Mouse (Mus musculus): Measurements from ENCODE around the gene Atp5s. TPM values are rescaled to one million over a fixed set of nuclear protein-coding genes. Genes with fewer than 3 reads are reported as not detected.

Gene Atp5s
- polyA plus RNA-seq (2012; rRNA removed) = 12.4 and 14.2 TPM in 2 replicates

DNA sequence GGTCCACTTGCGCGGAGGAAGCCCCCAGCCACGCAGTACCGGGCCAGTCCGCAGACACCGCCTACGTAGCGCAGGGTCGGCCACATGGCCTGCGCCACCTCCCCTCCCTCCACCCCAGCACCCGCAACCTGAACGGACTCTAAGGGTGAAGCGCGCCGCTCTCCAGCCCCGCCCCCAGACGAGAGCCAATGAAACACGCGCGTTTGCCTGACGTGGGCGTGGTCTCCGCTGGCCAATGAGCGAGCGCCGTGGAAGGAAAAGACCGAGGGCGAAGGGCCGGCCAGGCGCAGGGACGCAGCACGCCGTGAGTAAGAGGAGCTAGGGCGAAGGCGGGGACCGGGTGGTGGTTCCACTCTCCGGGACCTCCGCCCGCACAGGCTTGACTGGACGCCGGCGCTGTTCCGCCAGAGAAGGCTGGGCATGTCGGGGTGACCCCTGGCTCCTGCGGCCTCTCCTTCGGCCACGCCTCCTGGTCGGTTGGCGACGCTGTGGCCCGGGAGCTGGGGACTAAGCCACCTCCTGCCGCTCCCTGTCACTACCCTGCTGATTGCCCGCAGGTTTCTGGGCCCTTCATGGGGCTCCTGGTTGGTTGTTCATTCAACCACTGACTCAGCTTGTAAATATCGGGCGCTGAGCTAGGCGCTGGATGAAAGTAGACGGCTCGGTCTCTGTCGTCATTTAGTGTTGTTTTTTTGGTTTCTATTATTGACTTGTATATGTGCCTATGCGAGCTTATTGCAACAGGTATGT, at the start of gene Atp5s, which contains the start of gene L2hgdh:
Gene Atp5s (plus strand): TSS at position 240 of the 750 bp plus-strand sequence.
Gene L2hgdh (minus strand): TSS at position 163 of the 750 bp plus-strand sequence.
- under 1% methylated on average over 60 of the region's 60 CpGs for WGBS
- TF ChIP-seq POLR2A (IDR thresholded peaks at IDR 0.05; ENCODE audit: borderline replicate concordance, extremely low read depth, low read depth, low read length) (peak; percentile 91; the same call in 1 of the 2 replicates), CTCF (IDR thresholded peaks at IDR 0.05; ENCODE audit: insufficient read depth, low read length) (no peak)
- H3K4me3 ChIP-seq (replicated peaks; ENCODE audit: extremely low read depth, low read depth, low read length) = peak within 1 kb of the TSS; percentile 49
- peaks cover 4% of the 10 kb centered on the region for H3K4me1 ChIP-seq (ENCODE audit: control insufficient read depth, insufficient read depth, low read length)
- peak; percentile 96 for DNase-seq

DNA sequence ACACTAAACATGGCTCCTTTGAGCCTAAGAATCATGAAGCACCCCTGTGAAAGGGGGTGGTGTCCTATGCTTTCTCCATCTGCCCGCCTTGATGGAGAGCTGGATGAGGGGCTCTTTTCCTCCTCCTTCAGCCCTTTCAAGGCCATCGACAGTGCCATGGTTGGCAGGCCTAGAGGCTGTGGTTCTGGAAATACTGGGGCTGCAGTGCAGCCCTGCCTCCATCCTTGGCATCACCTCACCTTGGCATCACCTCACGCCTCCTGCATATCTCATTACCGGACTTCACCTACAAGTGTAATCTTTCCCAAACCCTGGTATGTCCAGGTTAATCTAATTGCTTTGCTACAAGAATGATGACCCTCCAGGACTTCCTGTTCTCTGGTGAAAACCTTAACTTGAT, 48.6 kb upstream of the Atp5s start:
- DNase-seq = no peak
- Histone ChIP-seq H3K4me3 (replicated peaks; ENCODE audit: extremely low read depth, low read depth, low read length) (no peak overlapping the region), H3K4me1 (ENCODE audit: control insufficient read depth, insufficient read depth, low read length) (peaks cover 16% of the 10 kb centered on the region)
- 81% methylated on average over 4 of the region's 4 CpGs for WGBS
- no peak for TF ChIP-seq CTCF (IDR thresholded peaks at IDR 0.05; ENCODE audit: insufficient read depth, low read length)
- TF ChIP-seq POLR2A (IDR thresholded peaks at IDR 0.05; ENCODE audit: borderline replicate concordance, extremely low read depth, low read depth, low read length) = no peak

DNA sequence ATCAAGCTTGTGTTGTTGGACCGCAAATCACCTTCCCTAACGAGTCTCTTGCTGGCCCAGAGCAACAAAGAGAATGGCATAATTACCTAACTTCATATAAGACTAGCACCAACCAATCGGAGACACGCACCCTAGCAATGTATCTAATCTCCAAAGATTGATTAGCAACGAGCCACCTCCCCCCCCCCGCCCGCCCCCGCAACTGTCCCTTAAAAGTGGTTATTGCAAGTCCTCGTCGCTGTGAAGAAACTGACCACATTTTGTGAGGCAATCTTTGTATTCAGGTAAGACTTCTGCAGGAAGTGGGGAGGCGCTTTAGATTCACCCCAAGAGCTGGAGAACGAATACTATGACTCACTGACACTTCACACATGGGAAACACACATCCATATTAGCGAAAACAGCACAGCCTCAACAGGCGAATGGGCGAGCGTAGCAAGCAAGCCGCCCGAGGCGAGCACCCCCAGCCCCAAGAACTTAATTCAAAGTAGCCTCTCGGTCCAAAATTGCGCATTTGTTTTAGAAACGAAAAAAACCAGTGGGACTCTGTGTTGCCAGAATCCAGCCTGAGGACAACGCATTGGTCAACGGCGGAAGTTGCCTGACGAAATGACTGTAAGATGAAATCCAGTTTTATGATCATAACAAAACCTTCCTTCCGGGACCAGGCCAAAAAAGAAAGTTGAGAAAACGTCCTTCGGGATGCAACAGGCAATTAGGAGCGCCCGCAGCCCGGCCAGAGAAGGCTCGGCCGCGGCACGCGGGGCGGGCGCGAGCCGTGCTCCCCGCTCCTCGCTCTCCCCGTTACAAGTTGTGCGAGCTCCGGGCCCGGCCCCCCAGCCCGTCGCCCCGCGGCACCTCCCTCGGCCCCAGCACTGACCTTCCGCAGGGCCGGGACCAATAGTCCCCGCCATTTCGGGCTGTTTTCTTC, 43.9 kb upstream of the Atp5s start:
- peak overlapping the region; percentile 80 for H3K4me3 ChIP-seq (replicated peaks; ENCODE audit: extremely low read depth, low read depth, low read length)
- WGBS = 1% methylated on average over 52 of the region's 56 CpGs
- peak; percentile 65 for DNase-seq
- H3K4me1 ChIP-seq (ENCODE audit: control insufficient read depth, insufficient read depth, low read length) = peaks cover 12% of the 10 kb centered on the region
- TF ChIP-seq CTCF (IDR thresholded peaks at IDR 0.05; ENCODE audit: insufficient read depth, low read length) (no peak), POLR2A (IDR thresholded peaks at IDR 0.05; ENCODE audit: borderline replicate concordance, extremely low read depth, low read depth, low read length) (no peak)

DNA sequence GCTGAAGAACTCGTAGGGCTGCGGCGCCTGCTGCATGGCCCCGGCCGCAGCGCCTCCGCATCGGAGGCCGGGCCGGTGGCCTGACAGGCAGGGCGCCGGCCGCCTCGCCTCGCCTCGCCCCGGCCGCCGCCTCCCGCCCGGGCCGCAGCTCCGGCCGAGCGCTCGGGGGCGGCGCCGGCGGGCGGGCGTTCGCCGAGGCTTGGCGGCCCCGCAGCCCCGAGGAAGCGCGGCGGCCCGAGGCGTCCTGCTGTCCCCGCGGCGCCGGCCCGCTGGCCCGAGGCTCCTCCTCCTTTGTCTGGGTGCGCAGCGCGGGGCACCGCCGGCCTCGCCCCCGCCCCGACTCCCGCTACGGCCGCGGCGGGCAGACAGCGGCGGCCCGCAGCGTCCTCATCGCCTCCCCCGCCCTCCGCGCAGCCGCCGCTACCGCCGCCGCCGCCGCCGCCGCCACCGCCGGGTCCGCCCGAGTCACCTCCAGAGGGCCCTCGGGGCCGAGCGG, 43.1 kb upstream of the Atp5s start, which contains the start of gene Sos2:
Gene Sos2 (minus strand): TSS at position 287 of the 496 bp plus-strand sequence.
- WGBS = 4% methylated on average over 66 of the region's 85 CpGs
- DNase-seq = peak; percentile 65

DNA sequence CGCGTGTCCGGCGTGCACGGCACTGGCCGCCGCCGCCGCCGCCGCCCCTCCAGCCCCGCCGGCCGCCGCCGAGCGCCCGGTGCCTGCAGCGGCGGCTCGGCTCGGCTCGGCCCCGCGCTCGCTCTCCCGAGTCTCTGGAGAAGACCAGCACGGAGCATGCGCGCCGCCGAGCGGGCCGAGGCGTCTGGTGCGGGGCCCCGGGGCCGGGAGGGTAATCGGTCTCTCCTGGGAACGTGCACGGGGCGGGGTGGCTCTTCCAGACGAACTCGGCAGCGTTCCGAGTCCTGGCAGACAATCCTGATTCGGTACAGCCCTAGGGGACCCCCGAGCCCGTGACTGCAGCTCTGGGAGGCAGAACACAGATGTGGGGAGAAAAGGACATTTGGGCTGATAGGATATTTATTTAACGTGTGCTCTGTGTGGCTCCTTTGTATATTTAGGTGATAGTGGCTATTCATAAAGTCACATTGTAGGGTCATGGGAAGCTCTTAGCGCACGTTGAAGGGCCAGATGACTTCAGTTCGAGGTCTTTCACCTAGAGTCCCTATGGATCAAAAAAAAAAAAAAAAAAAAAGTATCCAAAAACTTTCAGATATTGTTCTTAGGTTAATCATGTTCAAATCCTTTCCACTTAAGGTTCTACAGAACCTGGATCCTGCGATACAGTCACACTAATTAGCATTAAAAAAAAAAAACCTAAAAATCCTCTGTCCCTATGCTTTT, 42.5 kb upstream of the Atp5s start:
- peaks cover 10% of the 10 kb centered on the region for H3K4me1 ChIP-seq (ENCODE audit: control insufficient read depth, insufficient read depth, low read length)
- no peak for TF ChIP-seq CTCF (IDR thresholded peaks at IDR 0.05; ENCODE audit: insufficient read depth, low read length)
- no peak for TF ChIP-seq POLR2A (IDR thresholded peaks at IDR 0.05; ENCODE audit: borderline replicate concordance, extremely low read depth, low read depth, low read length)
- under 1% methylated on average over 53 of the region's 54 CpGs for WGBS
- H3K4me3 ChIP-seq (replicated peaks; ENCODE audit: extremely low read depth, low read depth, low read length) = peak overlapping the region; percentile 80
- peak; percentile 77 for DNase-seq

More for the DNA sequence above, 43.1 kb upstream of the Atp5s start, which contains the start of gene Sos2:
- TF ChIP-seq POLR2A (IDR thresholded peaks at IDR 0.05; ENCODE audit: borderline replicate concordance, extremely low read depth, low read depth, low read length) = 0 out of 2 replicates have a peak, but pooled peaks have one; percentile 20
- TF ChIP-seq CTCF (IDR thresholded peaks at IDR 0.05; ENCODE audit: insufficient read depth, low read length) = no peak
- H3K4me1 ChIP-seq (ENCODE audit: control insufficient read depth, insufficient read depth, low read length) = peaks cover 10% of the 10 kb centered on the region
- peak within 1 kb of the TSS; percentile 80 for H3K4me3 ChIP-seq (replicated peaks; ENCODE audit: extremely low read depth, low read depth, low read length)

DNA sequence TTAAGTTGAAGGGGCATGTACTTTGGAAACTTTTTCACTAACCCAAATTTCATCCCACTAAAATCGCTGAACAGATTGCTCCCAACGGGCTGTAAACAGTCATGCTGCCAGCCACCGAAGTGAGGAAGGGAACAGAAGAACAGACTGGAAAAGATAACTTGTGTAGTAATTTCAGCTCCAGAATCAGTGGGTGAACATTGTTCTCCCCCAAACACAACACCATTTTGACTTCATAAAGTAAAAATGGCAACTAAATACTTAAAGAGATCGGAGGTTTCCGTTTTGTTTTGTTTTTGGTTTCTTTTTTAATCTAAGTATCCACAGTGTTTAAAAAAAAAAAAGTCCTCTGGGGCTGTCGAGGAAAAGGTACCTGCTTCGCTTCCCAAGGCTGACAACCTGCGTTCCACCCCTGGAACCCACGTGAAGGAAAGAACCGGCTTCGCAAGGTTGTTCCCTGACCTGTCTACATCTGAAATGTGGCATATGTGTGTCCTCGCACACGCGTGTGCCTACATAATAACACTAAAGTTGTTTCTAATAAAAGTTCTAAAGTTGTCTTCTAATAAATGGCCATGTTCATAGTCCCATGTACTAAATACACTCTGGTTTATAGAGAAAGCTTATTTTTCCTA, 41.8 kb upstream of the Atp5s start:
- WGBS = 31% methylated on average over 14 of the region's 14 CpGs

DNA sequence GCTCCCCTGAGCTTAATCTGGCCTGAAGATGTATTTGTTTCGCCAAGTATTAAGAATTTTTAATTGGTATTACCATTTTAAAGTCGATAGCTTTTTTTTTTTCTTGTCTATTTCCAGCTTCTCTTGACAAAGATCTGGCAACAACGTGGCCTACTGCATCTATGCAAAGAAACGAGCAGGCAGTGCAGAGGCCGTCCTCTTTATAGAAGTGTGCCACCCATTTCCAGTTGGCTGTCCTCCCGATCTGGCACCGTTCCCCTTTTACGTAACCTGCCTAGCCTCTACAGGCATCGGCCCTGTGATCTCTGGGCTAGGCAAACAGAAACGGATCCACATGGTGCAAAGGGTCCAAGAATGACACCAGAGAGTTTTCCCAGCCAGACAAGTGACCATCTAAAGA, 41.2 kb upstream of the Atp5s start:
- TF ChIP-seq POLR2A (IDR thresholded peaks at IDR 0.05; ENCODE audit: borderline replicate concordance, extremely low read depth, low read depth, low read length) (peak; percentile 59; the same call in 1 of the 2 replicates), CTCF (IDR thresholded peaks at IDR 0.05; ENCODE audit: insufficient read depth, low read length) (no peak)
- Histone ChIP-seq H3K4me3 (replicated peaks; ENCODE audit: extremely low read depth, low read depth, low read length) (no peak overlapping the region), H3K4me1 (ENCODE audit: control insufficient read depth, insufficient read depth, low read length) (peaks cover 10% of the 10 kb centered on the region)
- DNase-seq = peak; percentile 82
- 7% methylated on average over 10 of the region's 10 CpGs for WGBS

More for the DNA sequence above, 41.8 kb upstream of the Atp5s start:
- TF ChIP-seq CTCF (IDR thresholded peaks at IDR 0.05; ENCODE audit: insufficient read depth, low read length) (no peak), POLR2A (IDR thresholded peaks at IDR 0.05; ENCODE audit: borderline replicate concordance, extremely low read depth, low read depth, low read length) (no peak)
- Histone ChIP-seq H3K4me1 (ENCODE audit: control insufficient read depth, insufficient read depth, low read length) (peaks cover 10% of the 10 kb centered on the region), H3K4me3 (replicated peaks; ENCODE audit: extremely low read depth, low read depth, low read length) (peak overlapping the region; percentile 37)
- DNase-seq = no peak

DNA sequence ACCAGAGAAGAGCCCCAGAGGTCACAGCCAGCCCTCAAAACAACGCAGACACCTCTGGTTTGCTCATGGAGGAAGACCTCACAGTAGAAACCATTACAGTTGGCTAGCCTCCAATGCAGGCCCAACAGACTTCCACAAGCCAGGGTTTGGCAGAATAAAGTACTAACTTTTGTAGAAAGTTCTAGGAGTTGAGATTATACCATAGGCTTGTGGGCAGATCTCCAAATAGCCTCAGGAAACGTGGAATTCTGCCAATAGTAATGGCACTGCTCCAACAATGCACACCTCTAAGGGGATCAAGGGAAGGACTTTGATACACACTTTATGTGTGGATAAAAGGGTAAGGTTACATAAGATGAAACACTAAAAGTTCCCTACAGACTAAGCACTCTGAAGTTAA, 36.4 kb upstream of the Atp5s start:
- Histone ChIP-seq H3K4me3 (replicated peaks; ENCODE audit: extremely low read depth, low read depth, low read length) (no peak overlapping the region), H3K4me1 (ENCODE audit: control insufficient read depth, insufficient read depth, low read length) (no peaks in the 10 kb centered on the region; the same call in 1 of the 2 replicates)
- 21% methylated on average over 2 of the region's 2 CpGs for WGBS
- TF ChIP-seq POLR2A (IDR thresholded peaks at IDR 0.05; ENCODE audit: borderline replicate concordance, extremely low read depth, low read depth, low read length) (no peak), CTCF (IDR thresholded peaks at IDR 0.05; ENCODE audit: insufficient read depth, low read length) (no peak)
- DNase-seq = no peak

Measured in lung, adult 2 months (tissue).